Mouse (Mus musculus): ENCODE results near the gene Gpr18. TPM values are rescaled to one million over a fixed set of nuclear protein-coding genes. Genes with fewer than 3 reads are reported as not detected.

The Gpr18 gene
- 0.20 and 0.21 TPM in 2 replicates for polyA plus RNA-seq (2016; fragmentation: Nextera tagmentation; extraction: Ambion mirVana)

- no peak for DNase-seq (ENCODE audit: low spot score)
- Histone ChIP-seq H3K27me3 (ENCODE audit: insufficient read depth, poor library complexity, severe bottlenecking) (no peaks in the 10 kb centered on the region), H3K4me3 (no peak within 1 kb of the TSS), H3K27ac (no peak within 1 kb of the TSS), H3K36me3 (peaks cover 47% of the 10 kb centered on the region), H3K4me1 (replicated peaks) (no peaks in the 10 kb centered on the region; the same call in 1 of the 2 replicates), H3K9me3 (no peaks in the 10 kb centered on the region)
- 86% methylated on average over 8 of the region's 8 CpGs for WGBS
These were observed at the start of gene Gpr18 for GRCm38 (mm10) chr14:121915621-121916020. TSS of gene Gpr18 (minus strand) at chr14:121915781.

DNA sequence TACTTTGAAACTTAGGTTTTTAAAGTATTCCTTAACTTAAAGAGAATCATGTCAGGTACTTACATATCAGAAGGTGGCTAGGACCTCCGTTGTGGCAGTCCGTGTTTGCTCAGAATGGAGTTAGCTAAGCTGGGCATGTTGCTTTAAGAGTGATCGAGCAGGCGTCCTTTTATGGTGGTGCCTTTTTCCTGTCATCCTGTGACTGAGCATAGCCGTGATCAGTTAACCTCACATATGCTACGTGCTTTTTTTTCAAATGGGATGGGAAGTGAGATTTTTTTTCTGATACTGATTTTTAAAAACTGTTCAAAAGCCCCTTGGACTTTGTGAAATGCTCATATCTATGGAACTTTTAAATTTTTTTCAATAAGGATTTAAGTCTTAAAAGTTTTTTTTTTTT lies 49.4 kb upstream of the Gpr18 start, which contains the start of gene Gpr183:
Gene Gpr183, minus strand, starts transcription at position 206 of the 400 bp plus-strand sequence.
- Histone ChIP-seq H3K27ac (0 out of 2 replicates have a peak within 1 kb of the TSS, but pooled peaks have one; percentile 9), H3K4me1 (replicated peaks) (peaks cover 12% of the 10 kb centered on the region; the same call in 1 of the 2 replicates), H3K4me3 (no peak within 1 kb of the TSS), H3K36me3 (no peaks in the 10 kb centered on the region), H3K27me3 (ENCODE audit: insufficient read depth, poor library complexity, severe bottlenecking) (no peaks in the 10 kb centered on the region), H3K9me3 (no peaks in the 10 kb centered on the region)
- DNase-seq (ENCODE audit: low spot score): no peak
- 70% methylated on average over 6 of the region's 6 CpGs for whole genome bisulfite sequencing

GRCm38 (mm10) chr14:121963942-121964335 lies 48.4 kb upstream of the Gpr18 start:
- no peaks in the 10 kb centered on the region for H3K9me3 ChIP-seq
- H3K27ac ChIP-seq: 0 out of 2 replicates have a peak overlapping the region, but pooled peaks have one; percentile 9
- H3K27me3 ChIP-seq (ENCODE audit: insufficient read depth, poor library complexity, severe bottlenecking): no peaks in the 10 kb centered on the region
- WGBS: 87% methylated on average over 4 of the region's 4 CpGs
- peaks cover 12% of the 10 kb centered on the region; the same call in 1 of the 2 replicates for H3K4me1 ChIP-seq (replicated peaks)
- no peak overlapping the region for H3K4me3 ChIP-seq
- no peaks in the 10 kb centered on the region for H3K36me3 ChIP-seq
- no peak for DNase-seq (ENCODE audit: low spot score)

DNA sequence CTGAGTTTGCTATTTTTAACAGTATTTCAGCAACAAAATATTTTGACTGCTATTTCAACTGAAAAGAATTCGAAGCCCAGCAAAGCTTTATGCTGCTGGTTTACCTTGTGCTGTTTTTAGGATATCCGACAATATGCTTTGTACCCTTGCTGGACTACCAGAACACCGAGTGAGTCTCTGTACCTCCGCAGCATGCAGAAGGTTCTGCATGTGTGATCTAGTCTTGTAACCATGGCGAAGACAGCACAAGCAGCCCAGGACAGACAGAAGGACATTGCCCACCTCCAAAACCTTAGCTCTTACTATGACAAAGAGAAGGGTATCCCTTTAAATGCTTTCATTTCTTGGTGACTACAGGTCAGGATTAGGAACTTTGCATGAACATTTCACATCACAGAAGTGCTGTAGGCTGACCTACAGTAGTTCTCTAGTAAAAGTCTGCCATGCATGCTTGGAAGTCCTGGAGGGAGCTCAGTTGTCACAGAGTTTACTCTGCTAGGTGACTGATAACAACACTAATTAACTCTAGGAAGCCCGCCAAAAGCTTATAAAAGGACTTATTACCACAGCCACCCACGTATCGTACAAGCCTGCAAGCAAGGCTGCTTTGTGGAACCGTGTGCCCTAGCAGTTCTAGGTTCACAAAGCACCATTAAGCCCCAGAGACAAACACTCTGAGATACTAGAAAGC lies 47.8 kb upstream of the Gpr18 start:
- no peak for DNase-seq (ENCODE audit: low spot score)
- Histone ChIP-seq H3K27me3 (ENCODE audit: insufficient read depth, poor library complexity, severe bottlenecking) (no peaks in the 10 kb centered on the region), H3K27ac (0 out of 2 replicates have a peak overlapping the region, but pooled peaks have one; percentile 9), H3K4me1 (replicated peaks) (peaks cover 12% of the 10 kb centered on the region; the same call in 1 of the 2 replicates), H3K36me3 (no peaks in the 10 kb centered on the region), H3K4me3 (no peak overlapping the region), H3K9me3 (no peaks in the 10 kb centered on the region)
- WGBS: 90% methylated on average over 9 of the region's 9 CpGs

GRCm38 (mm10) chr14:121962128-121962890 lies 46.7 kb upstream of the Gpr18 start:
- H3K27me3 ChIP-seq (ENCODE audit: insufficient read depth, poor library complexity, severe bottlenecking): no peaks in the 10 kb centered on the region
- no peaks in the 10 kb centered on the region for H3K36me3 ChIP-seq
- H3K4me3 ChIP-seq: no peak overlapping the region
- DNase-seq (ENCODE audit: low spot score): no peak
- H3K27ac ChIP-seq: 0 out of 2 replicates have a peak overlapping the region, but pooled peaks have one; percentile 17
- 74% methylated on average over 14 of the region's 14 CpGs for WGBS
- H3K4me1 ChIP-seq (replicated peaks): peaks cover 12% of the 10 kb centered on the region; the same call in 1 of the 2 replicates
- no peaks in the 10 kb centered on the region for H3K9me3 ChIP-seq

DNA sequence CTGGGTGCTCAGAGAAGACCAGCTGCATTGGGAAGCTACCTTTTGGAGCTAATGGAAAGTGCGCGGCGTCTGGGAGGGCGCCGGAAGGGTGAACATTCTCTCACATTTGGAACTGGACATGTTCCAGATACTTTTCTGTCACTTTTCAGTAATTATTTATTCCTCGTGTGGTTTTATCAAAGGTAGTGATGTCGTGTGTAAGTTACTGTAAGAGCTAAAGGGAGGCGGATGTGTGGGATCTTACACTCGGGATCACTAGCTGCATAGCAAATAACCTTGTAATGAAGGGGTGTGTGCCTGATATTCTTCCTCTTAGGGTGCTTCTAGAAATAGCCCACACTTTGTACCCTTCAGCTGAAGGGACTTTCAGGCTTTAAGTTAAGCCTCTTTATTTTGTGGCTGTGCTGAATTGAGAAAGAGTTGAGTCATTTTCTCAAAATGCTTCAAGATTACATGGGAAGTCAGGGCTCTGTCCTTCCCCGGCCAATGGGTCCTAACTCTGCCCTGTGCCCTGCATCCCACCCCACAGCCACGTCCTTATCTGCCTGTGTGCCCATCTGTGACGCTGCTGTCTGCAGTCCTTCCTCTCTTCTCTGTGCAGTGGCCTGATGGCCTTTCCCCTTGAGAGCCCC lies 46.0 kb upstream of the Gpr18 start:
- no peaks in the 10 kb centered on the region for H3K27me3 ChIP-seq (ENCODE audit: insufficient read depth, poor library complexity, severe bottlenecking)
- H3K36me3 ChIP-seq: no peaks in the 10 kb centered on the region
- peaks cover 12% of the 10 kb centered on the region; the same call in 1 of the 2 replicates for H3K4me1 ChIP-seq (replicated peaks)
- H3K4me3 ChIP-seq: no peak overlapping the region
- DNase-seq (ENCODE audit: low spot score): no peak
- no peaks in the 10 kb centered on the region for H3K9me3 ChIP-seq
- H3K27ac ChIP-seq: peak overlapping the region; percentile 50; the same call in 1 of the 2 replicates
- 89% methylated on average over 12 of the region's 12 CpGs for WGBS

GRCm38 (mm10) chr14:121960997-121961396 lies 45.4 kb upstream of the Gpr18 start:
- Histone ChIP-seq H3K36me3 (no peaks in the 10 kb centered on the region), H3K4me1 (replicated peaks) (peaks cover 12% of the 10 kb centered on the region; the same call in 1 of the 2 replicates), H3K27me3 (ENCODE audit: insufficient read depth, poor library complexity, severe bottlenecking) (no peaks in the 10 kb centered on the region), H3K27ac (peak overlapping the region; percentile 50; the same call in 1 of the 2 replicates), H3K4me3 (no peak overlapping the region), H3K9me3 (no peaks in the 10 kb centered on the region)
- 75% methylated on average over 6 of the region's 6 CpGs for WGBS
- no peak for DNase-seq (ENCODE audit: low spot score)

DNA sequence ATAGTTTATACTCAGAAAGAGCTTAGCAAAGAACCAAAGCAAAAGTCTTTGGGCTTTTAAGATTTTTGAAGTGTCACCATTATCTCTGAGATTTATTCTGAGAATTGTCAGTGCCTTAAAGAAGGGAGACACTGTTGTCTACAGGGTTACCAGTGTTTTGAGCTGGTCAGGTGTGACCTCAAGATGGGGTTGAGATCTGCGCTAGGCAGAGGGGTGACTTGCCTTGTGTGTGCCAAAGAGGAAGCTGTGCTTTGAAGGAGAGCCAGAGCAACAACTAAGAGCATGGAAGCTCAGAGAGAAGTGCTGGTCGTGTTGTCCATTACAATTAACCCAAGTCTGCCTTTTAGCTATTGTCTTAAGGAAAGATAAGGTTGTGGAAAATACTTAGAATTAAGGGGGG lies 45.0 kb upstream of the Gpr18 start:
- no peaks in the 10 kb centered on the region for H3K9me3 ChIP-seq
- 82% methylated on average over 2 of the region's 2 CpGs for WGBS
- H3K36me3 ChIP-seq: no peaks in the 10 kb centered on the region
- H3K4me1 ChIP-seq (replicated peaks): peaks cover 10% of the 10 kb centered on the region; the same call in 1 of the 2 replicates
- DNase-seq (ENCODE audit: low spot score): no peak
- H3K27me3 ChIP-seq (ENCODE audit: insufficient read depth, poor library complexity, severe bottlenecking): no peaks in the 10 kb centered on the region
- no peak overlapping the region for H3K4me3 ChIP-seq
- no peak overlapping the region for H3K27ac ChIP-seq

DNA sequence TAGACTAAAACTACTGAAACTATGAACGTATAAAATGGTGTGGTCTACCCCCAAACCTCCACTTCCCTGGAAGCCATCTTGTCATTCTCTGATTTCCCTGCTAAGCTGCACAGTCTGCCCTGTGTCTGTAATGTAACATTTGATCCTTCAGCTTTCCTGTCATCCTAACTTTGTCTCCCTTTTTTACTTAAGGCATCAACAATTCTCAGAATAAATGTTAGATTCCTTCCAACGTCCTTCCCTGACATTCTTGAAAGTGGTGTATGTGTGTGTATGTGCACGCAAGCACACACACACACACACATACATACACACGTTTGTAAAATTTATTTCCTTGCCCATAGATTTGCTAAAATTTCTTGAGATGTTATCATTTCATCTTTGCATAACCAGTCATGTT lies 44.5 kb upstream of the Gpr18 start:
- no peaks in the 10 kb centered on the region for H3K27me3 ChIP-seq (ENCODE audit: insufficient read depth, poor library complexity, severe bottlenecking)
- no peaks in the 10 kb centered on the region for H3K36me3 ChIP-seq
- no peak overlapping the region for H3K27ac ChIP-seq
- H3K9me3 ChIP-seq: no peaks in the 10 kb centered on the region
- WGBS: 93% methylated on average over 4 of the region's 4 CpGs
- no peak overlapping the region for H3K4me3 ChIP-seq
- H3K4me1 ChIP-seq (replicated peaks): peaks cover 10% of the 10 kb centered on the region; the same call in 1 of the 2 replicates
- no peak for DNase-seq (ENCODE audit: low spot score)

- no peak overlapping the region for H3K27ac ChIP-seq
- H3K4me1 ChIP-seq (replicated peaks): peaks cover 10% of the 10 kb centered on the region; the same call in 1 of the 2 replicates
- 94% methylated on average over 3 of the region's 3 CpGs for WGBS
- no peak for DNase-seq (ENCODE audit: low spot score)
- H3K4me3 ChIP-seq: no peak overlapping the region
- H3K9me3 ChIP-seq: no peaks in the 10 kb centered on the region
- peaks cover 4% of the 10 kb centered on the region; the same call in 1 of the 2 replicates for H3K36me3 ChIP-seq
- no peaks in the 10 kb centered on the region for H3K27me3 ChIP-seq (ENCODE audit: insufficient read depth, poor library complexity, severe bottlenecking)
These were observed 44.0 kb upstream of the Gpr18 start for GRCm38 (mm10) chr14:121959538-121959980.

DNA sequence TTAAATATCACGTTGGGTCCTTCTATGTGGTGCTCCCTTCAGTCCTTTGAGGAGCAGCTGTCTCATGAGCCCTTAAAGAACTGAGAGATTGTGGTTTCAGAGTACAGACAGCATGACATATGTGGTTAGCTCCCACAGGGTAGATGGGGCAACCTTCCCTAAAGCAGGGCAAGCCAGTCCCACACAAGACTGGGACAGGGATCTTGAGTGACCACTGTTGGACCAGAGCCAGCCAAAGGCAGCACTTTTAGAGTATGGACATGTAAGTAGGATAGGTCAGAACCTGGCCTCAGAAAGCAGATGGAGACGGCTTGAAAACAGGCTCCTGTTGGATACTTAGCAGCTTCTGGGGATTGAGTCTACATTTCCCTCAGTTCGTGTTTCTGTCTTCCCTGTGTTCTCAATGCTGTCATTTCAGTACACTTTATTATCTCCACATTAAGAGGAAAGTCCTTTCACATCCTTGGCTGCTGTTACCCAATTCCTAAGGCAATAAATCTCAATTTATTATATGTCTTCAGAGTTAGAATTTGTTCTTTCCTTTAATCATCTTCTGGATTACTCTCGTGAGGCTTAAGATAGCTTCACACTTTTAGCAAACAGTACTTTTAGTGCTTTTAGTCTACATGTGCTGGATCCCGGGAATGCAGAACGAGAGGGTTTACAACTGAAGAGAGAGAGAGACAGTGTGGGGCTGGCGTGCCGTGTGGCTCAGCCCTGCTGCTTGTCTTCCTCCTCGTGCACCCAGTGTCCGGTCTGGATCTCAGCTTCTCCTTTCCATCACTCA lies 43.4 kb upstream of the Gpr18 start:
- 89% methylated on average over 10 of the region's 10 CpGs for WGBS
- peaks cover 11% of the 10 kb centered on the region for H3K36me3 ChIP-seq

More for the DNA sequence above, 43.4 kb upstream of the Gpr18 start:
- Histone ChIP-seq H3K9me3 (no peaks in the 10 kb centered on the region), H3K4me3 (no peak overlapping the region), H3K4me1 (replicated peaks) (peaks cover 10% of the 10 kb centered on the region; the same call in 1 of the 2 replicates), H3K27ac (no peak overlapping the region), H3K27me3 (ENCODE audit: insufficient read depth, poor library complexity, severe bottlenecking) (no peaks in the 10 kb centered on the region)
- no peak for DNase-seq (ENCODE audit: low spot score)

Measured in hindbrain, embryonic 10.5 days (tissue).